Mouse (Mus musculus) CH12.LX (cell line): Measurements from ENCODE around the gene Mme. TPM values are rescaled to one million over a fixed set of nuclear protein-coding genes. Genes with fewer than 3 reads are reported as not detected.

Experiments
- DNase-seq: peaks from one replicate; pipeline ENCODE4 v3.0.0-alpha.2; 2013; ENCODE audit errors: extremely low read depth
- H3K27ac ChIP-seq: 2 replicates; pipeline ENCODE4 v1.5.1; 2012; ENCODE audit warnings: low read depth, mild to moderate bottlenecking, control low read depth, moderate library complexity; ENCODE audit not compliant: insufficient read depth
- H3K27me3 ChIP-seq: replicated peaks from 2 replicates; pipeline ENCODE3; 2012; ENCODE audit warnings: inconsistent platforms
- H3K36me3 ChIP-seq, 2 experiments: replicated peaks in 1 of 2; 2 replicates each; pipeline versions ENCODE3 to v1.6.1; 2012; ENCODE audit warnings: inconsistent platforms in 1 of 2, low read length in 1 of 2, mild to moderate bottlenecking in 1 of 2, mixed read lengths in 1 of 2, moderate library complexity in 1 of 2; ENCODE audit not compliant: control insufficient read depth in 1 of 2, insufficient read depth in 1 of 2
- H3K4me1 ChIP-seq, 2 experiments: 2 replicates each; pipeline ENCODE4 v1.6.1; 2012; ENCODE audit warnings: inconsistent platforms in 1 of 2, moderate library complexity in 1 of 2; ENCODE audit not compliant: insufficient read depth in 2 of 2, control insufficient read depth in 1 of 2
- H3K4me2 ChIP-seq: 2 replicates; pipeline ENCODE4 v1.6.1; 2012; ENCODE audit warnings: low read depth, mild to moderate bottlenecking, control low read depth; ENCODE audit not compliant: poor library complexity, insufficient read depth, severe bottlenecking
- H3K4me3 ChIP-seq, 3 experiments: fragments of 150-350 bp in 1 of 3; sonication (generic) in 1 of 3; replicated peaks in 1 of 3; 2 replicates each; pipeline versions ENCODE3 to v1.5.1; 2011 to 2012; ENCODE audit warnings: low read depth in 2 of 3, low read length in 2 of 3, mild to moderate bottlenecking in 2 of 3, moderate library complexity in 2 of 3, control low read depth in 1 of 3, improper control_type of control experiment in 1 of 3, inconsistent platforms in 1 of 3, mixed read lengths in 1 of 3; ENCODE audit not compliant: poor library complexity in 1 of 3
- H3K79me2 ChIP-seq: replicated peaks from 2 replicates; pipeline ENCODE4 v1.6.1; 2012; ENCODE audit warnings: mild to moderate bottlenecking, moderate library complexity; ENCODE audit not compliant: control insufficient read depth, poor library complexity, insufficient read depth, severe bottlenecking; ENCODE audit errors: extremely low read depth
- H3K9ac ChIP-seq: 2 replicates; pipeline ENCODE4 v1.6.1; 2012; ENCODE audit warnings: low read depth, mild to moderate bottlenecking, control low read depth, moderate library complexity; ENCODE audit not compliant: insufficient read depth
- H3K9me3 ChIP-seq: replicated peaks from 2 replicates; pipeline ENCODE3; 2012; ENCODE audit warnings: low read length, inconsistent platforms, mixed read lengths
- BHLHE40 ChIP-seq: IDR thresholded peaks from 2 replicates; pipeline ENCODE4 v1.6.1; 2011; ENCODE audit warnings: mild to moderate bottlenecking, low read depth, low read length, improper control_type of control experiment
- CHD2 ChIP-seq: IDR thresholded peaks from 2 replicates; pipeline ENCODE4 v1.6.1; 2011; ENCODE audit warnings: low read length, improper control_type of control experiment
- ELF1 ChIP-seq: IDR thresholded peaks from 2 replicates; pipeline ENCODE4 v1.6.1; 2014; ENCODE audit warnings: low read depth, mild to moderate bottlenecking, inconsistent platforms, low read length, improper control_type of control experiment
- EP300 ChIP-seq: IDR thresholded peaks from 2 replicates; pipeline ENCODE4 v1.6.1; 2011; ENCODE audit warnings: low read length, improper control_type of control experiment
- IRF4 ChIP-seq: IDR thresholded peaks from 2 replicates; pipeline ENCODE4 v1.6.1; 2014; ENCODE audit warnings: low read depth, mild to moderate bottlenecking, inconsistent platforms, low read length, improper control_type of control experiment
- JUN ChIP-seq: IDR thresholded peaks from 2 replicates; pipeline ENCODE4 v1.6.1; 2011; ENCODE audit warnings: low read depth, mild to moderate bottlenecking, low read length, improper control_type of control experiment, moderate library complexity; ENCODE audit not compliant: insufficient read depth
- KAT2A ChIP-seq: IDR thresholded peaks from 2 replicates; pipeline ENCODE4 v1.6.1; 2012; ENCODE audit warnings: low read length, improper control_type of control experiment, inconsistent platforms; ENCODE audit not compliant: insufficient replicate concordance
- MAFK ChIP-seq: IDR thresholded peaks from 2 replicates; pipeline ENCODE4 v1.6.1; 2011; ENCODE audit warnings: low read length, improper control_type of control experiment; ENCODE audit not compliant: insufficient replicate concordance
- MAX ChIP-seq: IDR thresholded peaks from 2 replicates; pipeline ENCODE4 v1.6.1; 2011; ENCODE audit warnings: low read length, improper control_type of control experiment
- MAZ ChIP-seq: IDR thresholded peaks from 2 replicates; pipeline ENCODE4 v1.6.1; 2012; ENCODE audit warnings: low read depth, mild to moderate bottlenecking, inconsistent platforms, low read length, improper control_type of control experiment, moderate library complexity
- MEF2A ChIP-seq: IDR thresholded peaks from 2 replicates; pipeline ENCODE4 v1.6.1; 2014; ENCODE audit warnings: low read depth, mild to moderate bottlenecking, inconsistent platforms, low read length, improper control_type of control experiment, borderline replicate concordance
- MYC ChIP-seq: IDR thresholded peaks from 2 replicates; pipeline ENCODE4 v1.6.1; 2011; ENCODE audit warnings: low read depth, mild to moderate bottlenecking, improper control_type of control experiment, low read length
- POLR2A ChIP-seq: IDR thresholded peaks from 2 replicates; pipeline ENCODE4 v1.6.1; 2011; ENCODE audit warnings: low read depth, mild to moderate bottlenecking, improper control_type of control experiment, low read length
- POLR2AphosphoS2 ChIP-seq: IDR thresholded peaks from 2 replicates; pipeline ENCODE4 v1.6.1; 2011; ENCODE audit warnings: low read depth, low read length, improper control_type of control experiment
- RCOR1 ChIP-seq: conservative IDR thresholded peaks from 2 replicates; pipeline ENCODE4 v1.6.1; 2012; ENCODE audit warnings: low read depth, mild to moderate bottlenecking, inconsistent platforms, low read length, improper control_type of control experiment
- SIN3A ChIP-seq: IDR thresholded peaks from 2 replicates; pipeline ENCODE4 v1.6.1; 2012; ENCODE audit warnings: low read length, improper control_type of control experiment, inconsistent platforms
- SMC3 ChIP-seq: IDR thresholded peaks from 2 replicates; pipeline ENCODE4 v1.6.1; 2011; ENCODE audit warnings: low read depth, low read length, improper control_type of control experiment
- TBP ChIP-seq: conservative IDR thresholded peaks from 2 replicates; pipeline ENCODE4 v1.6.1; 2011; ENCODE audit warnings: low read depth, low read length, improper control_type of control experiment
- TCF12 ChIP-seq: IDR thresholded peaks from 2 replicates; pipeline ENCODE4 v1.6.1; 2014; ENCODE audit warnings: low read depth, mild to moderate bottlenecking, inconsistent platforms, low read length, improper control_type of control experiment
- UBTF ChIP-seq: IDR thresholded peaks from 2 replicates; pipeline ENCODE4 v1.6.1; 2012; ENCODE audit warnings: low read depth, mild to moderate bottlenecking, inconsistent platforms, low read length, improper control_type of control experiment, moderate library complexity
- USF2 ChIP-seq: conservative IDR thresholded peaks from 2 replicates; pipeline ENCODE4 v1.6.1; 2011; ENCODE audit warnings: low read depth, low read length, improper control_type of control experiment
- ZC3H11A ChIP-seq: IDR thresholded peaks from 2 replicates; pipeline ENCODE4 v1.6.1; 2012; ENCODE audit warnings: low read depth, mild to moderate bottlenecking, inconsistent platforms, low read length, improper control_type of control experiment
- ZKSCAN1 ChIP-seq: IDR thresholded peaks from 2 replicates; pipeline ENCODE4 v1.6.1; 2012; ENCODE audit warnings: low read depth, inconsistent platforms, low read length, improper control_type of control experiment, borderline replicate concordance
- ZMIZ1 ChIP-seq: IDR thresholded peaks from 2 replicates; pipeline ENCODE4 v1.6.1; 2012; ENCODE audit warnings: low read depth, mild to moderate bottlenecking, inconsistent platforms, low read length, improper control_type of control experiment
- ZNF384 ChIP-seq: IDR thresholded peaks from 2 replicates; pipeline ENCODE4 v1.6.1; 2012; ENCODE audit warnings: low read depth, low read length, improper control_type of control experiment, inconsistent platforms
- dilution Hi-C: fragments of 300-500 bp; cut with MboI; formaldehyde crosslinking; loops from 2 replicates; pipeline ENCODE4 v1.14.3; 2020; ENCODE audit warnings: low sequenced_read_pairs; ENCODE audit not compliant: extremely low pct_unique_long_range_greater_than_20kb, extremely low pct_ligation_motif_present
- in situ Hi-C: fragments of 300-500 bp; cut with MboI; formaldehyde crosslinking; loops from 3 replicates; pipeline ENCODE4 v1.14.3; 2019; ENCODE audit warnings: low sequenced_read_pairs, low pct_ligation_motif_present, low pct_unique_long_range_greater_than_20kb, mixed read lengths
- polyA plus RNA-seq: library from polyadenylated mRNA; unstranded; fragments of >175 nt; gene quantifications from 2 replicates; pipeline ENCODE4 v1.2.1, GENCODE M21; 2012; ENCODE audit warnings: low read depth; ENCODE audit not compliant: insufficient read length
- total RNA-seq, 2 experiments: library from RNA; depleted of rRNA; stranded (reverse); fragments of 300-350 nt in 1 of 2; fragments of >200 nt in 1 of 2; gene quantifications; 2 replicates each; pipeline ENCODE4 v1.2.3; 2012 to 2014

The Mme gene
- total and polyA plus RNA-seq, 3 experiments = not detected

- Histone ChIP-seq H3K27me3 (no peaks in the 10 kb centered on the region), H3K4me2 (no peak overlapping the region)
- TF ChIP-seq POLR2A (no peak), ZMIZ1 (no peak), KAT2A (no peak), MAX (no peak), UBTF (no peak)
- TF ChIP-seq, all 38 proteins: peak for 0
- no peak for DNase-seq
- Histone ChIP-seq H3K4me3 (no peak overlapping the region), H3K36me3 (no peaks in the 10 kb centered on the region), H3K27ac (no peak overlapping the region), H3K9me3 (no peaks in the 10 kb centered on the region), H3K79me2 (no peaks in the 10 kb centered on the region), H3K9ac (no peak overlapping the region), H3K4me1 (no peaks in the 10 kb centered on the region)
- dilution Hi-C loops (no loop called here), in situ Hi-C loops (no loop called here)
Measured at GRCm38 (mm10) chr3:63351680-63352260, 110.4 kb downstream of the Mme start.

- DNase-seq = no peak
- Histone ChIP-seq H3K9ac (no peak overlapping the region), H3K4me2 (no peak overlapping the region)
Measured at GRCm38 (mm10) chr3:63359512-63359911, 118.2 kb downstream of the Mme start.

GRCm38 (mm10) chr3:63384989-63385388 is 143.7 kb downstream of the Mme start:
- no peak for DNase-seq
- no peak overlapping the region for H3K4me2 ChIP-seq
- no peak overlapping the region for H3K4me3 ChIP-seq
- H3K79me2 ChIP-seq = no peaks in the 10 kb centered on the region
- in situ Hi-C loops = no loop called here
- no peaks in the 10 kb centered on the region for H3K27me3 ChIP-seq
- TF ChIP-seq EP300 (no peak), KAT2A (no peak), ZNF384 (no peak), POLR2A (no peak), CHD2 (no peak), IRF4 (no peak), UBTF (no peak), RCOR1 (no peak), POLR2AphosphoS2 (no peak), ZC3H11A (no peak), SMC3 (no peak)
- H3K9me3 ChIP-seq = no peaks in the 10 kb centered on the region
- no peaks in the 10 kb centered on the region for H3K4me1 ChIP-seq
- no peak overlapping the region for H3K9ac ChIP-seq
- no peaks in the 10 kb centered on the region for H3K36me3 ChIP-seq
- dilution Hi-C loops = no loop called here
- H3K27ac ChIP-seq = no peak overlapping the region

More at GRCm38 (mm10) chr3:63359512-63359911, 118.2 kb downstream of the Mme start:
- Histone ChIP-seq H3K27ac (no peak overlapping the region), H3K9me3 (no peaks in the 10 kb centered on the region), H3K27me3 (no peaks in the 10 kb centered on the region), H3K4me1 (no peaks in the 10 kb centered on the region), H3K4me3 (no peak overlapping the region), H3K36me3 (no peaks in the 10 kb centered on the region), H3K79me2 (no peaks in the 10 kb centered on the region)
- dilution Hi-C loops = no loop called here
- no peak for TF ChIP-seq KAT2A
- TF ChIP-seq MYC = no peak
- no peak for TF ChIP-seq ZKSCAN1
- TF ChIP-seq SMC3 = no peak
- no peak for TF ChIP-seq BHLHE40
- no peak for TF ChIP-seq EP300
- no peak for TF ChIP-seq CHD2
- no peak for TF ChIP-seq MAZ
- TF ChIP-seq POLR2AphosphoS2 = no peak
- TF ChIP-seq ZC3H11A = no peak
- no peak for TF ChIP-seq USF2
- no peak for TF ChIP-seq TBP
- no peak for TF ChIP-seq MAFK
- TF ChIP-seq TCF12 = no peak
- TF ChIP-seq JUN = no peak
- TF ChIP-seq POLR2A = no peak
- TF ChIP-seq ZNF384 = no peak
- no peak for TF ChIP-seq ELF1
- TF ChIP-seq SIN3A = no peak
- no peak for TF ChIP-seq MEF2A
- in situ Hi-C loops = no loop called here
